Mouse (Mus musculus): ENCODE data around the gene Dusp16. TPM values are rescaled to one million over a fixed set of nuclear protein-coding genes. Genes with fewer than 3 reads are reported as not detected.

Gene Dusp16
- polyA plus RNA-seq, 1 experiment from 2014 or later: 6.1 TPM

DNA sequence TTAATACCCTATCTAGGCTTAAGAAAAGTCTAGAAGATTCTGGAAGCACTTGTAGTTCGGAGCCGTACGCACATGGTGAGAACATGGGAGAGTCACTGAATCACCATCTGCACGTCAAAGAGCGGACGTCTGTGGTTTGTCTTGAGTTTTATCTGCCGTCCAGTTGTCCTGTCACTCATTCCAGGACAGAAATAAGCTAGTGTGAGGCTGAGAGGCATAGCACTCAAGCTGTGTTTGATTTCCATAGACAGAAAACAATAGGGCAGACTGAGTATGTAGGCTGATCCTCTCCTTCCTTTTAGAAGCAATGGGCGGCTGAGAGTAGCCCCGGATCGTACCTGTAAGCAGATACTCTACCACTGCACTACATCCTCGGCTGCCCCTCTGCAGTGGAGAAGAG lies 38.6 kb downstream of the Dusp16 start:
- Histone ChIP-seq H3K9me3 (replicated peaks; ENCODE audit: control insufficient read depth, low read length) (no peaks in the 10 kb centered on the region), H3K27me3 (ENCODE audit: control insufficient read depth, insufficient read depth, low read depth, low read length) (no peaks in the 10 kb centered on the region)
- 68% methylated on average over 11 of the region's 11 CpGs for WGBS (ENCODE audit: insufficient replicate concordance)

DNA sequence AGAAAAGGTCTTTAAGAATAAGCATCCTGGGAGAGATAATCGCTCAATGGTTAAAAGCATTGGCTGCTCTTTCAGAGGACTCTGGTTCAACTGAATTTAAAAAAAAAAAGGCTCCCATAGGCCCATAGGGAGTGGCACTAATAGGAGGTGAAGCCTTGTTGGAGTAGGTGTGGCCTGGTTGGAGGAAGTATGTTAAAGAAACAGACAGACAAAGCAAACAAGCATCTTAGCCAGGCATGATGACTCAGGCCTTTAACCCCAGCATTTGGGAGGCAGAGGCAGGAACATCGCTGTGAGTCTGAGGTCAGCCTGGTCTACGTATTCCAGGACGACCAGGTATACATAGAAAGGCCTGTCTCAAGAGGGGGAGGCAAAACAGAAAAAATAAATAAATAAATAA lies 39.0 kb downstream of the Dusp16 start:
- H3K27ac ChIP-seq (ENCODE audit: low read length): no peak overlapping the region
- WGBS (ENCODE audit: insufficient replicate concordance): 63% methylated on average over 4 of the region's 4 CpGs
- H3K36me3 ChIP-seq (ENCODE audit: control insufficient read depth, insufficient read depth): no peaks in the 10 kb centered on the region; the same call in 1 of the 2 replicates
- H3K4me1 ChIP-seq (ENCODE audit: control insufficient read depth, low read depth, low read length): peaks cover 9% of the 10 kb centered on the region
- H3K9ac ChIP-seq (ENCODE audit: low read depth, low read length): no peak overlapping the region
- H3K9me3 ChIP-seq (replicated peaks; ENCODE audit: control insufficient read depth, low read length): no peaks in the 10 kb centered on the region
- ATAC-seq (ENCODE audit: low read depth): peak; percentile 65
- no peak overlapping the region for H3K4me2 ChIP-seq (ENCODE audit: low read depth, low read length)
- H3K27me3 ChIP-seq (ENCODE audit: control insufficient read depth, insufficient read depth, low read depth, low read length): no peaks in the 10 kb centered on the region
- no peak overlapping the region for H3K4me3 ChIP-seq (ENCODE audit: low read depth, low read length)

More for the DNA sequence above, 38.6 kb downstream of the Dusp16 start:
- H3K9ac ChIP-seq (ENCODE audit: low read depth, low read length): no peak overlapping the region
- no peak overlapping the region for H3K4me2 ChIP-seq (ENCODE audit: low read depth, low read length)
- H3K36me3 ChIP-seq (ENCODE audit: control insufficient read depth, insufficient read depth): no peaks in the 10 kb centered on the region; the same call in 1 of the 2 replicates
- ATAC-seq (ENCODE audit: low read depth): no peak
- no peak overlapping the region for H3K27ac ChIP-seq (ENCODE audit: low read length)
- H3K4me3 ChIP-seq (ENCODE audit: low read depth, low read length): no peak overlapping the region
- H3K4me1 ChIP-seq (ENCODE audit: control insufficient read depth, low read depth, low read length): peaks cover 9% of the 10 kb centered on the region

DNA sequence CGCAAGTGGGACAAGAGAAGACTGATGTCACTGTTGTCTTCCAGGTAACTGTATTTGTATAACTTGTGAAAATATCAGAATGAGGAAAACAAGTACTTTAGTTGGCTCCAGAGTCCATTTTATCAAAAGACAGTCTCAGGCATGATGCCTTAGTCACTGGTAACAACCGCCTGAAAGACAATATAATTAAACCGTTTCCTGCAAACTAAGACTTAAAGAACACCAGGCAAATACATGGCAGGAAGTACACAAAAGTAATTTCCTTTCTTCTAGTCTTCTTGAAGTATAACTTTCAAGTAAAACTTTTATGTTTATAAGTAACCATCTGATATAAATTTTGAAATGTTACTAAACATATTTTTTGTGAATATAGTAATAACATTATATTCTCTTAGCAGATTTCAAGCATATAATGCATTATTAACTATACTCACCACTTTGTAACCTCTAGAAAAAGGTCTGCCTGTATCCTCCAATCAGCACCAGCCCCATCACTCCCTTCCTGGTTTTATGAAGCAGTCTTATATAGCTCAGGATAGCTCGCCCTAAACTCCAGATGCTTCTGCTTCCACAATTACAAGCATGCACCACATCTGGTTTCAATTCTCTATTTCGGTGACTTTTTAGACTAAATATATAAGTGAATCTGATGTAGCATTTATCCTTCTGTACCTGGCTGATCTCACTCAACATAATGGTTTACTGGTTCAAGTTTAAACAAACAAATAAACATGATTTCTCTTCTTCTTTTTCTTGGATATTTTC lies 40.4 kb downstream of the Dusp16 start:
- WGBS (ENCODE audit: insufficient replicate concordance): 76% methylated on average over 5 of the region's 5 CpGs
- Histone ChIP-seq H3K27ac (ENCODE audit: low read length) (no peak overlapping the region), H3K9me3 (replicated peaks; ENCODE audit: control insufficient read depth, low read length) (no peaks in the 10 kb centered on the region), H3K4me1 (ENCODE audit: control insufficient read depth, low read depth, low read length) (peaks cover 9% of the 10 kb centered on the region), H3K36me3 (ENCODE audit: control insufficient read depth, insufficient read depth) (no peaks in the 10 kb centered on the region), H3K4me2 (ENCODE audit: low read depth, low read length) (no peak overlapping the region), H3K9ac (ENCODE audit: low read depth, low read length) (no peak overlapping the region), H3K4me3 (ENCODE audit: low read depth, low read length) (no peak overlapping the region), H3K27me3 (ENCODE audit: control insufficient read depth, insufficient read depth, low read depth, low read length) (no peaks in the 10 kb centered on the region)
- no peak for ATAC-seq (ENCODE audit: low read depth)

DNA sequence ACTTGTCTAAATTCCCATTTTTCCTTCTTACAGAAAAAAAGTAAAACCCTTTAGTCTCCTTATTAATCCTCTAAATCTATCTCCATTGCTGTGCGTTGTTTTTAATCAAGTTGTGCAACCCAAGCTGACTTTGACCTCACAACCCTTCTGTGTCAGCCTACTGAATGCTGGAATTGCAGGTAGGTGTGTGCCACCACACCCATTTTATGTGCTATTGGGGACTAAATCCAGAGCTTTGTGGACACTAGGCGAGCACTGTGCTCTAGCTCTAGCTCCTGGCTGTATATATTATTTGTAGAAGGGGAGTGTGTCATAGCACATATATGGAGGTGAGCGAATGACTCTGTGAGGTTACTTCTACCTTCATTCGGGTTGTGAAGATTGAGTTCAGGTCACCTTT lies 41.3 kb downstream of the Dusp16 start:
- Histone ChIP-seq H3K27ac (ENCODE audit: low read length) (no peak overlapping the region), H3K4me3 (ENCODE audit: low read depth, low read length) (no peak overlapping the region)

DNA sequence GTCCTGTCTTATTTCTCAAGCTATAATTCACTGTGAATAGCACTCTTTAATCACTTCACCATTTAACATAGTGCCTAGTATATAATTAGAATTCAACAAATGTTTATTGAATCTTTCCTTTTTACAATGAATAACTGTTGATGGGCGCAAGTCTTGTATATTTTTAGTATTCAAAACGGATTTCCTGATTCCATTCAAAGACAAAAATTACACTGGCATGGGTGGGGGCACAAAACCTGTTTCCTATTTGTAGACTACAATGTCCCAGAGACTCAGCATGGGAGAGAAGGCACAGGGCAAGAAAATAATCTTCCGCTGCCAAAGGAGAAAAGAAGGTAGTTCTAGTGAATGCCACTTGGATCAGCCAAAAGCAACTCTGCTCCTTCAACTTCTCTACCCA lies 44.3 kb downstream of the Dusp16 start:
- no peaks in the 10 kb centered on the region for H3K9me3 ChIP-seq (replicated peaks; ENCODE audit: control insufficient read depth, low read length)
- H3K36me3 ChIP-seq (ENCODE audit: control insufficient read depth, insufficient read depth): no peaks in the 10 kb centered on the region
- WGBS (ENCODE audit: insufficient replicate concordance): 78% methylated on average over 3 of the region's 3 CpGs
- H3K27ac ChIP-seq (ENCODE audit: low read length): no peak overlapping the region
- peaks cover 3% of the 10 kb centered on the region for H3K4me1 ChIP-seq (ENCODE audit: control insufficient read depth, low read depth, low read length)
- H3K9ac ChIP-seq (ENCODE audit: low read depth, low read length): no peak overlapping the region
- H3K4me2 ChIP-seq (ENCODE audit: low read depth, low read length): no peak overlapping the region
- no peak for ATAC-seq (ENCODE audit: low read depth)
- no peak overlapping the region for H3K4me3 ChIP-seq (ENCODE audit: low read depth, low read length)
- H3K27me3 ChIP-seq (ENCODE audit: control insufficient read depth, insufficient read depth, low read depth, low read length): no peaks in the 10 kb centered on the region

More for the DNA sequence above, 41.3 kb downstream of the Dusp16 start:
- Histone ChIP-seq H3K9me3 (replicated peaks; ENCODE audit: control insufficient read depth, low read length) (no peaks in the 10 kb centered on the region), H3K9ac (ENCODE audit: low read depth, low read length) (no peak overlapping the region), H3K4me1 (ENCODE audit: control insufficient read depth, low read depth, low read length) (peaks cover 9% of the 10 kb centered on the region), H3K27me3 (ENCODE audit: control insufficient read depth, insufficient read depth, low read depth, low read length) (no peaks in the 10 kb centered on the region), H3K36me3 (ENCODE audit: control insufficient read depth, insufficient read depth) (no peaks in the 10 kb centered on the region), H3K4me2 (ENCODE audit: low read depth, low read length) (no peak overlapping the region)
- ATAC-seq (ENCODE audit: low read depth): no peak
- 80% methylated on average over 4 of the region's 4 CpGs for WGBS (ENCODE audit: insufficient replicate concordance)

DNA sequence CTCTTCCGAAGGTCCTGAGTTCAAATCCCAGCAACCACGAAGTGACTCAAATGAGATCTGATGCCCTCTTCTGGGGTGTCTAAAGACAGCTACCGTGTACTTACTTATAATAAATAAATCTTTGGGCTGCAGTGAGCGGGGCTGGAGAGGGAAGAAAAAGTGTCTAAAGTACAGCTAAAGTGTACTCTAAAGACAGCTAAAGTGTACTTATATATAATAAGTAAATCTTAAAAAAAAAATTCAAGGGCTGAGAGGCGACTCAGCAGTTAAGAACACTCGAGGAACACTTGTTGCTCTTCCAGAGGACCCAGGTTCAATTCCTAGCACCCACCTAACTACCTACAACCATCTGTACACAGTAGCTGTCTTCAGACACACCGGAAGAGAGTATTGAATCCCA lies 46.5 kb downstream of the Dusp16 start:
- H3K27ac ChIP-seq (ENCODE audit: low read length): no peak overlapping the region
- H3K4me1 ChIP-seq (ENCODE audit: control insufficient read depth, low read depth, low read length): no peaks in the 10 kb centered on the region
- H3K4me2 ChIP-seq (ENCODE audit: low read depth, low read length): no peak overlapping the region
- no peak for ATAC-seq (ENCODE audit: low read depth)
- H3K9ac ChIP-seq (ENCODE audit: low read depth, low read length): no peak overlapping the region
- 82% methylated on average over 7 of the region's 7 CpGs for WGBS (ENCODE audit: insufficient replicate concordance)
- no peaks in the 10 kb centered on the region for H3K9me3 ChIP-seq (replicated peaks; ENCODE audit: control insufficient read depth, low read length)
- H3K27me3 ChIP-seq (ENCODE audit: control insufficient read depth, insufficient read depth, low read depth, low read length): no peaks in the 10 kb centered on the region
- H3K4me3 ChIP-seq (ENCODE audit: low read depth, low read length): no peak overlapping the region
- H3K36me3 ChIP-seq (ENCODE audit: control insufficient read depth, insufficient read depth): no peaks in the 10 kb centered on the region

DNA sequence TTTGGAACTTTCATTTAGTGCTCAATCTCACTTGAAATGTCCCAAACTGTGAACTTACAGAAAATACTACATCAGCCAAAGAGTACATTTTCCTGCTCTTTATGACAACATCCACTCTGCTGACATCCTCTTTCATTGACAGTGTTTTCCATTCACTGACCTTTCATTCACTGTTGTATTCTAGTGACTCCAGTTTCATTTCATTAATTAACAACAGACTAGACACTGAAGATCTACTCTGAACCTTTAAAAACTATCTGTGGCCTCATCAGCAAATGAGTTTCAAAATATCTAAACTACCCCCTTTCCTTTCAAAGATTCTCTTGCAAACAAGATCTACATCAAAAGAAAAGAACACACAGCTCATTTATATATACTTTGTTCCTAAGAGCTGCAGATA lies 48.9 kb downstream of the Dusp16 start:
- H3K4me1 ChIP-seq (ENCODE audit: control insufficient read depth, low read depth, low read length): no peaks in the 10 kb centered on the region
- H3K27ac ChIP-seq (ENCODE audit: low read length): no peak overlapping the region
- H3K9me3 ChIP-seq (replicated peaks; ENCODE audit: control insufficient read depth, low read length): no peaks in the 10 kb centered on the region
- no peak overlapping the region for H3K4me3 ChIP-seq (ENCODE audit: low read depth, low read length)
- no peak for ATAC-seq (ENCODE audit: low read depth)
- no peaks in the 10 kb centered on the region for H3K27me3 ChIP-seq (ENCODE audit: control insufficient read depth, insufficient read depth, low read depth, low read length)
- no peak overlapping the region for H3K4me2 ChIP-seq (ENCODE audit: low read depth, low read length)
- H3K36me3 ChIP-seq (ENCODE audit: control insufficient read depth, insufficient read depth): no peaks in the 10 kb centered on the region
- no peak overlapping the region for H3K9ac ChIP-seq (ENCODE audit: low read depth, low read length)

DNA sequence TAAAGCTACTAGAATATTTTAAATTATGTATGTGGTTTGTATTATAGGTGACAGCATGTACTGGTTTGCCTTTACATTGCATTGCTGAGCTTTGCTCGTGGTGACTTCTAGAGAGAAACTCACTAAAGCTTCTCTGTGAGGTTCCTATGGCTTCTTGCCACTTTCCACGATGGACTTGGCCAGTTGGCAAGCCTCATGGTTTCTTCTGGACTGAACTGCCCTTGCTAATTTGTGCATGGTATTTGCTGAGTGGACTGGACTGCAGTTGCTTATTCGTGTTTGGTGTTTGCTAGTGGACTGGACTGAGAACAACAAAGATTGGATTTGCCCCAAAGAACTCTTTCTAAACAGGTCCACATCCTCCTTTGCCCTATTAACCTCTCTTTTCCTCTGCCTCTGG lies 55.6 kb downstream of the Dusp16 start:
- Histone ChIP-seq H3K36me3 (ENCODE audit: control insufficient read depth, insufficient read depth) (no peaks in the 10 kb centered on the region), H3K4me1 (ENCODE audit: control insufficient read depth, low read depth, low read length) (peaks cover 3% of the 10 kb centered on the region; the same call in 1 of the 2 replicates), H3K27me3 (ENCODE audit: control insufficient read depth, insufficient read depth, low read depth, low read length) (no peaks in the 10 kb centered on the region), H3K9me3 (replicated peaks; ENCODE audit: control insufficient read depth, low read length) (no peaks in the 10 kb centered on the region), H3K4me3 (ENCODE audit: low read depth, low read length) (no peak overlapping the region), H3K27ac (ENCODE audit: low read length) (no peak overlapping the region), H3K4me2 (ENCODE audit: low read depth, low read length) (no peak overlapping the region), H3K9ac (ENCODE audit: low read depth, low read length) (no peak overlapping the region)
- no peak for ATAC-seq (ENCODE audit: low read depth)
- 75% methylated on average over 3 of the region's 3 CpGs for WGBS (ENCODE audit: insufficient replicate concordance)

DNA sequence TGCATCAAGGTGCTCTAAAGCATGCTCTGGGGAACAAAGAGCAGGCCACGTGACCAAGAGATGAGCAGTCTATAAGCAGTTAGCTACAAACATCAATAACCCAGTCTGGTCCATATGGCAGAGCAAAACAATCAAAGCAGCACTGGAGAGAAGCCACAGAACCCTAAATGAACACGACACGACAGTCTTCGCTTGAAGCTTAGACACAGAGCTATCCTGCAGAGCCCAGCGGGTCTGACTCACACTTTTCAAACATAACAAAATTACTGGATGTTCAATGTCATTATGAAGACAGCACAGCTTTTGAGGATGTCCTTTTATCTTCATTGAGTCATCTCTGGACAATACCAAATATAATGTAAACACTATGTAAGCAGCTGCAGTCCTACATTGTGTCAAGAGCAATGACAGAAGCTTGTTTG lies 58.6 kb downstream of the Dusp16 start:
- WGBS (ENCODE audit: insufficient replicate concordance): 86% methylated on average over 5 of the region's 5 CpGs
- Histone ChIP-seq H3K4me2 (ENCODE audit: low read depth, low read length) (no peak overlapping the region), H3K4me3 (ENCODE audit: low read depth, low read length) (no peak overlapping the region), H3K9ac (ENCODE audit: low read depth, low read length) (no peak overlapping the region), H3K36me3 (ENCODE audit: control insufficient read depth, insufficient read depth) (no peaks in the 10 kb centered on the region), H3K4me1 (ENCODE audit: control insufficient read depth, low read depth, low read length) (peaks cover 14% of the 10 kb centered on the region), H3K27me3 (ENCODE audit: control insufficient read depth, insufficient read depth, low read depth, low read length) (no peaks in the 10 kb centered on the region), H3K27ac (ENCODE audit: low read length) (no peak overlapping the region), H3K9me3 (replicated peaks; ENCODE audit: control insufficient read depth, low read length) (no peaks in the 10 kb centered on the region)
- ATAC-seq (ENCODE audit: low read depth): no peak
